Mouse (Mus musculus): ENCODE measurements around the gene Gm14403. TPM values are rescaled to one million over a fixed set of nuclear protein-coding genes. Genes with fewer than 3 reads are reported as not detected.
A peak's percentile ranks its signal among the peaks of the same experiment; 100 is the strongest.
"Not testable (repeated sequence)": the region's sequence is repeated elsewhere in the genome, so short reads cannot be mapped to it uniquely, and the experiment has no call there.

Gm14403 gene
- polyA plus RNA-seq (2012; rRNA removed), result 8.2 and 9.5 TPM in 2 replicates

DNA sequence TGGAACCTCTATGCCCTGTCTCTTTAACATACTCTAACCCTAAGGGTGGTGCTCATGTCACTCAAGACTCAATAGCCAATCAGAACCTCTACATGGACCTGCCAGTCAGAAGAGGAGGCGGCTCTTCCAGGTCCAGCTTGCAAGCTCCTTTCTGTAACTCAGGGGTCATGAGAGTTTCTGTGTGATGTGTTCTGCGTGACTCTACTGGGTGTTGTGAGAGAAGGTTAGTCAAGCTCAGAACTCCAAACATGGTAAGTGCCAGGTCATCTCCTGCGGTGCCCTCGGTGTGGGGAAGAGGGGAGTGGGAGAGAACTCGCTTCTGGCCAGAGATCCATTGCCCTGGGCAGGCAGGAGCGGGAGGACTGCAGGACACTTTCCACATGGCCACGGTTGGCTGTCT, at the start of gene Gm14403:
Gene Gm14403, plus strand, starts transcription at position 149 of the 400 bp plus-strand sequence.
- not testable (repeated sequence) for H3K4me1 ChIP-seq (ENCODE audit: control insufficient read depth, insufficient read depth, low read length); H3K27ac ChIP-seq (ENCODE audit: insufficient read depth, low read length)
- H3K4me3 ChIP-seq (ENCODE audit: insufficient read depth, low read length), result peak within 1 kb of the TSS; percentile 88

DNA sequence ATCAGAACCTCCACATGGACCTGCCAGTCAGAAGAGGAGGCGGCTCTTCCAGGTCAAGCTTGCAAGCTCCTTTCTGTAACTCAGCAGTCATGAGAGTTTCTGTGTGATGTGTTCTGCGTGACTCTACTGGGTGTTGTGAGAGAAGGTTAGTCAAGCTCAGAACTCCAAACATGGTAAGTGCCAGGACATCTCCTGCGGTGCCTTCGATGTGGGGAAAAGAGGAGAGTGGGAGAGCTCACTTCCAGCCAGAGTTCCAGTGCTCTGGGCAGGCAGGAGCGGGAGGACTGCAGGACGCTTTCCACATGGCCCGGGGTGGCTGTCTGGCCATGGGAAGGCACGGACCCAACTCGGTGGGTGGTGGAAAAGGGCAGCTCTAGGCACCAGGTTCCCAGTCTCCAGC, 33.3 kb upstream of the Gm14403 start, which contains the start of gene Zfp970:
Gene Zfp970, plus strand, starts transcription at position 58 of the 400 bp plus-strand sequence.
- not testable (repeated sequence) for H3K27ac ChIP-seq (ENCODE audit: insufficient read depth, low read length); H3K4me1 ChIP-seq (ENCODE audit: control insufficient read depth, insufficient read depth, low read length)
- peak within 1 kb of the TSS; percentile 51 for H3K4me3 ChIP-seq (ENCODE audit: insufficient read depth, low read length)

DNA sequence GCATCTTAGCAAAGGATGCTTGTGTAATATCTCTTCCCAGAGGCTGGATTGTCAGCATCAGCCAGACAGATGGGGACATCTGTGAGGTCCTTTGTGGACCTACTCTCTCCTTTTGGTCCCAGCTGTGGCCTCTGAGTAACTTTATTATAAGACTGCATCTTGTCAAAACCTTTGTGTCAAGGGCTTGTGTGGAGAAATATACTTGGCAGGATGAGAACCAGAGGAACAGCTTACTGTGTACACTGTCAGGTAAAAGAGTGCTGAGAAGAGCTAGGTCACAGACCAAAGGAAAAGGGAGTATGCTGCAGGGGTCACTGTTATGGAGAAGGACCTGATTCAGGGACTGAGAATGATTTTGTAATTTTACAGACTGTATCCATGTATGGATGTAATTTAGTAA, 29.8 kb upstream of the Gm14403 start:
- H3K4me3 ChIP-seq (ENCODE audit: insufficient read depth, low read length); H3K4me1 ChIP-seq (ENCODE audit: control insufficient read depth, insufficient read depth, low read length); H3K27ac ChIP-seq (ENCODE audit: insufficient read depth, low read length): not testable (repeated sequence)

DNA sequence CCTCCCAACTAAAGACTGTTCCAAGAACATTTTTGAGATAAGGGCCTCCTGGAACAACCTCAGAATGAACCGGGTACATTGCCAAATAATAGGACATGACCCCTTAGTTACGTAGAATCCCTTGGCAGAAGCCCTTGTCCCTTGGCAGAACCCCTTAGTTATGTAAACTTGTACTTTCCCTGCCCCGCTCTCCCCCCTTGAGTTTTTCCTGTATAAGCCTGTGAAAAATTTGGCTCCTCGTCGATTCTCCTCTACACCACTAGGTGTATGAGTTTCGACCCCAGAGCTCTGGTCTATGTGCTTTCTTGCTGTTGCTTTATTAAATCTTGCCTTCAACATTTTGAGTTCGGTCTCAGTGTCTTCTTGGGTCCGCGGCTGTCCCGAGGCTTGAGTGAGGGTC, 25.8 kb upstream of the Gm14403 start:
- not testable (repeated sequence) for H3K4me3 ChIP-seq (ENCODE audit: insufficient read depth, low read length); H3K27ac ChIP-seq (ENCODE audit: insufficient read depth, low read length)

DNA sequence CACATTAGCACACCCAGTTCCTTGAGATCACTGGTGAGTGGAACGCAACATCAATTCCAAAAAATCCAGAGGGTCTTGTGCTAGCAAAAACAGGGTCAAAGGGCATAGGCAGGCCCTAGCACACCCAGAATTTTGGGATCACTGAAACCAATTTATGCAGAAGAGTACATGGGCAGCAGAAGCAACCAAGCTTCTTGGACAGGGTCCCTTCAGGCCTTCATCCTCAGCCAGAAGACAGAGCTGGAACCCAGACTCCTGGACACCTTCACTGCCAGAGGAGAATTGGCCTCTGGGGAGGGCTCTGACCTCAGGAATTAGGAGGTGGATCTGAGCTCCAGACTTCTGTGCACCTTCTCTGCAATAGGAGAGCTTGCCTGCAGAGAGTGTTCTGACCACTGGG, 16.0 kb upstream of the Gm14403 start:
- H3K4me3 ChIP-seq (ENCODE audit: insufficient read depth, low read length); H3K27ac ChIP-seq (ENCODE audit: insufficient read depth, low read length); H3K4me1 ChIP-seq (ENCODE audit: control insufficient read depth, insufficient read depth, low read length): not testable (repeated sequence)

More for the DNA sequence above, 25.8 kb upstream of the Gm14403 start:
- not testable (repeated sequence) for H3K4me1 ChIP-seq (ENCODE audit: control insufficient read depth, insufficient read depth, low read length)

DNA sequence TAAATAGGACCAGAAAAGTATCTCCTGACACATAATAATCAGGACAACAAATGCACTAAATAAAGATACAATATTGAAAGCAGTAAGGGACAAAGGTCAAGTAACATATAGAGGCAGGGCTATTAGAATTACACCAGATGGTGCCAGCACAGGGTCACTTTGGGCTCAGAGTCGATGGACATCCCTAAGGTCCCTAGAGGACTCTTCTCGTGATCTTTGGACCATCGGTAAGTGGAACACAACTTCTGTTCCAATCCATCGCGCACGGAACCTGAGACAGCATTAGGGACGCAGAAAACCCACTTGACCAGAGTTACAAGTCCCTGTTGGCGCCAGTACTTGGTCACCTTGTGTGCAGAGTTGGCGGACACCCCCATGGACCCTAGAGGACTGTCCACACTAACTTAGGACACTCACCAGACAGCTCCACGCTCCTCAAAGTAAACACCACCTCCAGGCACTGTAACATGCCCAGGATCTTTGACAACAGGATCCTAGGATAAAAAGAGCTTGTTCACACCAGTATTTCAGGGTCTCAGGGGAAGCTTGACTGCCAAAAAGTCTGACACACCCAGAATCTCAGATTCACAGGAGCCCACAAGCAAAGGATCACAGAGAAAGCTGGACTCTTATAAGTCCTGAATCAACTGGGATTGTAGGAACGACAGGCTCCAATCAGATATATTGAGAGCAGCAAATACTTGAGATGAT, 14.6 kb upstream of the Gm14403 start:
- not testable (repeated sequence) for H3K4me3 ChIP-seq (ENCODE audit: insufficient read depth, low read length); H3K4me1 ChIP-seq (ENCODE audit: control insufficient read depth, insufficient read depth, low read length); H3K27ac ChIP-seq (ENCODE audit: insufficient read depth, low read length)

DNA sequence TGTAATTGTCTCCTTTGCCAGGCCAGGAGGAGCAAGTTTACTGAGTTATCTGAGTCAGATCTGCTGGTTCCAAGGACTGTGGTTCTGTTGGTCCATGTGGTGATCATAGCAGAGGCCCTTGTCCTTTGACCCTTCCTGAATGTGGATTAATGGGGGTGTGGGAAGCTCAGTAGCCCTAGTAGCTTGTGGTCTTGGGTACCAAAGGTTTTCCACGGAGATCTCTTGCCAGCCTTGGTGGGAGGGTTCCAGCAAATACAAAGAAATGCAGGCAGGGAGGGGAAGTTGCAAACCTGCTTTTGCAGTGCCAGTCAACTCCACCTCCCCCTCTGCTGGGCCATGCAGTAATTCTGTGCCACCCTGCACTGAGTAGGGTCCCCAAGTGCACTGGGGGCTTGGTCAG, 1.2 kb downstream of the Gm14403 start:
- H3K27ac ChIP-seq (ENCODE audit: insufficient read depth, low read length); H3K4me3 ChIP-seq (ENCODE audit: insufficient read depth, low read length); H3K4me1 ChIP-seq (ENCODE audit: control insufficient read depth, insufficient read depth, low read length): not testable (repeated sequence)

DNA sequence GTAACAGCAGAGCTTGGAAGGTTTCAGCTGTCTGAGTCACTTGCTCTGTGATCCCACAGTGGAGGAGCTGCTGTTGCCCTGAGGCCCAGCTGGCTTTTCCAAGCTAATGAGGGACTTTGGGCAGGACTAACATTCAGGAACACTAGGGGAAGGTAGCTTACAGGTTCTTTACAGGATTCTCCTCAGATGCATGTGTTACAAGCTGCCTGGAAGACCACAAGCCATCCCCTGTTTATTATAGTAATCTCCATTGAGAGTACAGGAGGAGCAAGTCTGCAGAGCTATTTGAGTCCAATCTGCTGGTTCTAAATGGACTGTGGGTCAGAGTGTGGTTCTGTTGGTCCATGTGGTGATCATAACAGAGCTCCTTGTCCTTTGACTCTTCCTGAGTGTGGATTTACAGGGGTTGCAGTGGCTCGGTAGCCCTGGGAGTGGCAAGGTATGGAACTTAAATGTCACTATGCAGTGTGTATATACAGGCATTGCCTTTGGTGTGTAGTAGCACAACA, 7.2 kb downstream of the Gm14403 start:
- H3K4me1 ChIP-seq (ENCODE audit: control insufficient read depth, insufficient read depth, low read length); H3K4me3 ChIP-seq (ENCODE audit: insufficient read depth, low read length); H3K27ac ChIP-seq (ENCODE audit: insufficient read depth, low read length): not testable (repeated sequence)

DNA sequence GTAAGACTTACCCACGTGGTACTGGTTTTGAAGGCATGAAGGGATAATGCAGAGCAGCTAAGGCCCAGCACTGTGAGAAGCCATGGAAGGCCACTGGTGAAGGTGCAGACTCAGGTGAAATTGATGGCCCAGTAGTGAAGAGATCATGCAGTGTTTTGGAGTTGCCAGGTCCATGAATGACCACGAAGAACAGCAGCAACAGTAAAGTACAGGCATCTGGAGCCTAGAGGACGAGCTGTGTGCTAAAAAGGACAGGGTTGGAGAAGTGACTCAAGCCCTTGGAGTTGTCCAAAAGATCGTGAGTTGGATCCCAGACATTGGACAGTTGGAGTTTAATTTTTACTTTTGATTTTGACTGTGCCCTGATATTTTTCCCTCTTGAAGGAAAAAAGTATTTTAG, 13.4 kb downstream of the Gm14403 start:
- not testable (repeated sequence) for H3K27ac ChIP-seq (ENCODE audit: insufficient read depth, low read length); H3K4me3 ChIP-seq (ENCODE audit: insufficient read depth, low read length); H3K4me1 ChIP-seq (ENCODE audit: control insufficient read depth, insufficient read depth, low read length)

DNA sequence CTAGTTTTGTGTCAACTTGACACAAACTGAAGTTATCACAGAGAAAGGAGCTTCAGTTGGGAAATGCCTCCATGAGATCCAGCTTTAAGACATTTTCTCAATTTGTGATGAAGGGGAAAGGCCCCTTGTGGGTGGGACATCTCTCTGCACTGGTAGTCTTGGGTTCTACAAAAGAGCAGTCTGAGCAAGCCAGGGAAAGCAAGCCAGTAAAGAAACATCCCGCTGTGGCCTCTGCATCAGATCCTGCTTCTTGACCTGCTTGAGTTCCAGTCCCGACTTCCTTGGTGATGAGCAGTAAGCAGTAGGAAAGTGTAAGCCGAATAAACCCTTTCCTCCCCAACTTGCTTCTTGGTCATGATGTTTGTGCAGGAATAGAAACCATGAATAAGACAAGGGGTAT, 14.0 kb downstream of the Gm14403 start:
- not testable (repeated sequence) for H3K27ac ChIP-seq (ENCODE audit: insufficient read depth, low read length); H3K4me1 ChIP-seq (ENCODE audit: control insufficient read depth, insufficient read depth, low read length); H3K4me3 ChIP-seq (ENCODE audit: insufficient read depth, low read length)

DNA sequence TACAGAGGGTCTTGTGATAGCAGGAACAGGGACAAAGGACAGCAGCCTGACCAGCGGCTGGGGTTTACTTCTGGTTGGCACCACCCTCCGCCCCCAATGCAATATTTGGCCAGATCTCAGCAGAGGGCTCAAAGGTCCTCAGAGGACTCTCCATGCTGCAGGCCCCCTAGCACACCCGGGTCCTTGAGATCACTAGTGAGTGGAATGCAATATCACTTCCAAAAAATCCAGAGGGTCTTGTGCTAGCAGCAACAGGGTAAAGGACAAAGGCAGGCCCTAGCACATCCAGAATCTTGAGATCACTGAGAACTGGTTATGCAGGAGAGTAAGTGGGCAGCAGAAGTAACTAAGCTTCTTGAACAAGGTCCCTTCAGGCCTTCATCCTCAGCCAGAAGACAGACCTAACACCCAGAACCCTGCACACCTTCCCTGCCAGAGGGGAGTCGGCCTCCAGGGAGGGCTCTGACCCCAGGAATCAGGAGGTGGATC, 16.0 kb downstream of the Gm14403 start:
- not testable (repeated sequence) for H3K4me3 ChIP-seq (ENCODE audit: insufficient read depth, low read length); H3K27ac ChIP-seq (ENCODE audit: insufficient read depth, low read length); H3K4me1 ChIP-seq (ENCODE audit: control insufficient read depth, insufficient read depth, low read length)

DNA sequence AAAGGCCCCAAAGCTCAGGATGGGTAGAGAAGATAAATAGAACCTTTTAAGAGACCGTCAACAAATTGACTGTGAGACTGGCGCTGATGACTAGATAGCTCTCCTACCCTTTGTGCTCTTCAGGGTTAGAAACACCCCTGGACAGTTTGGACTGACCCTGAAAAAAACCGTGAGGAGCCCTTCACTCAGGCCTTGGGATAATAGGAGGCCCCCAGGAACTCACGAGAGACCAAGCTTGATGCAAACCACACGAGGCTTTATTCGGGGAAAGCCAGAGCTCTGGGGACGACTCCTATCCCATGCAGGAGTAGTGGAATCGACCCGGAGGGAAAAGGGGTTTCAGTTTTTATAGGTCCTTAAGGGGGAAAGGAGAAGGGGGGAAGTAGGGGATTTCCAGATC, 19.7 kb downstream of the Gm14403 start:
- not testable (repeated sequence) for H3K27ac ChIP-seq (ENCODE audit: insufficient read depth, low read length); H3K4me1 ChIP-seq (ENCODE audit: control insufficient read depth, insufficient read depth, low read length); H3K4me3 ChIP-seq (ENCODE audit: insufficient read depth, low read length)

DNA sequence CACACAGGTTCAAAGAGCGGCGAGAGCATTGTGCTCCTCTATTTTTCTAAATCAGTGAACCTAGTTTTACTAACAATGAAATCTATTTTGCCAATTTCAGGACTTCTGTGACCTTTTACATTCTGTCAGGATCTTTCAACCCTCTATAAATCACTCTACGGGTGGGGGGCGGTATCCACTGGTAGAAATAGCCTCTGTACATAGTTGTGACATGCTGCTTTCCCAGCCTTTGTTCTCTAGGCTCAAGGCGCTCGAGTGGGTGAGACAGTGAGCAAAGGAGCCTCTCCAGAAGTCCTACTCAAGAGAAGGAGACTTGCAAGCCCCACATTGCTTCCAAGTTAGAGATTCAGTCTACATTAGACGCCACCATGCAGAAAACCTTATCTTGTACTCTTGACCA, 20.3 kb downstream of the Gm14403 start:
- H3K4me1 ChIP-seq (ENCODE audit: control insufficient read depth, insufficient read depth, low read length); H3K27ac ChIP-seq (ENCODE audit: insufficient read depth, low read length); H3K4me3 ChIP-seq (ENCODE audit: insufficient read depth, low read length): not testable (repeated sequence)

DNA sequence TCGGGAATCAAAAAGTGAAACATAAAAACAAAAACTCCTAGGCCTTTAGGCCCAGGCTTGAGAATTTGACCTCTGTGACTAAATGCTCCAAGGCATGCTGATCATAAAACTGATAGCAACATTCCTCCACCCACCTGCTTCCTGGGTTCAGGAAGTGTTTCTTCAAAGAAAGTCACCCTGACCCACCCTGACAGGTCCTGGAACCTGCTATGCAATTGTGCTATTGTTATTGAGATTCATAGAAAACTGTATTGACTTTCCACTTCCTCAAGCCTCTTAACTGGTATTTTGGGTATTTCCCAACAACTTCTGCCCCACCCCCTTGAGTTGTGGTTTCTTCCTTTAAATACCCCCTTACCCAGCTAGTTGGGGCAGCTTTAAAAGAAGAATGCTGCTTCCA, 20.9 kb downstream of the Gm14403 start:
- H3K4me3 ChIP-seq (ENCODE audit: insufficient read depth, low read length); H3K4me1 ChIP-seq (ENCODE audit: control insufficient read depth, insufficient read depth, low read length); H3K27ac ChIP-seq (ENCODE audit: insufficient read depth, low read length): not testable (repeated sequence)

Measured in cortical plate, adult 2 months (tissue).